In the genomic region with DNA sequence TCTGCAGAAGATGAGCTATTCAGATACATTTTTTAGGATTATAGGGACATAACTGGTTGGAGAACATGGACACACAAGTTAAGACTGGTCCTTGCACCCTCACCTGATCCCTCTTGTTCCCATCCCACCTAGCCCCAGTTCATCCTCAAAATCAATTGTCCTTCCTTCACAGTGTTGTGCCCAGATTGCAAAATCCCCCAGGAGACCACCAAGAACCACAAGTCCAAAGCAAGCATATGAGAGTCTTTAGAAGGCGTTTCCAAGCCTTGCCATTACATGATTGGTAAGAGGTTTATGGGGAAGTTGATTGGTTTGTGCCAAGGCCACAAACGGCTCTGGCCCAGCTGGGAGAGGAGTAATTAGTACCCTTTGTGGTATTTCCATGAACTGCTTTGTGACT, we compare ENCODE assay signal across 39 mouse cellular contexts. TPM values are rescaled to one million over a fixed set of nuclear protein-coding genes. Genes with fewer than 3 reads are reported as not detected.
"Had no signal": no experiment of that assay in that cellular context is flagged by ENCODE, and none has a peak within 500 bp of the region (broad histone marks: within the 10 kb centered on the region; RNA-seq: fewer than 3 reads in every experiment).

No protein-coding gene starts in this region.

RNA-seq across cellular contexts. Expression of gene Prl2c5, which starts 6.8 kb away (rescaled TPM):
- total RNA-seq: left cerebral cortex, adult 8-10 months; left cerebral cortex, postnatal 10 days; left cerebral cortex, postnatal 14 days; left cerebral cortex, postnatal 25 days; left cerebral cortex, postnatal 36 days; left cerebral cortex, postnatal 4 days; liver, adult 2 months; megakaryocyte progenitor cell, adult 5-6 weeks; megakaryocyte, adult 5-6 weeks; megakaryocyte-erythroid progenitor cell, adult 5-6 weeks; midbrain, postnatal 0 days; monocyte, adult 5-6 weeks had no signal
- polyA plus RNA-seq: limb, embryonic 10.5 days; limb, embryonic 11.5 days; limb, embryonic 12.5 days; limb, embryonic 13.5 days; limb, embryonic 15.5 days; liver, adult 2 months; liver, embryonic 11.5 days; liver, embryonic 12.5 days; liver, embryonic 13.5 days; liver, embryonic 14.5 days; liver, embryonic 15.5 days; liver, embryonic 16.5 days; liver, postnatal 0 days; lung, adult 2 months; lung, embryonic 14.5 days; lung, embryonic 15.5 days; lung, embryonic 16.5 days; lung, postnatal 0 days; macrophage; midbrain, embryonic 10.5 days; midbrain, embryonic 11.5 days; midbrain, embryonic 12.5 days; midbrain, embryonic 13.5 days; midbrain, embryonic 14.5 days; midbrain, embryonic 15.5 days; midbrain, embryonic 16.5 days; midbrain, postnatal 0 days; neural tube, embryonic 11.5 days; neural tube, embryonic 12.5 days had no signal
